Mouse (Mus musculus) brain, embryonic 14.5 days (tissue): ENCODE results near the gene Ptpn14.

ENCODE experiments used
- CTCF ChIP-seq: fragments of 200-500 bp; IDR thresholded peaks from 2 replicates; pipeline ENCODE4 v1.5.1; 2012; ENCODE audit warnings: inconsistent platforms, mild to moderate bottlenecking, moderate library complexity, borderline replicate concordance; ENCODE audit not compliant: insufficient read depth, insufficient read length; ENCODE audit errors: extremely low read depth
- POLR2A ChIP-seq: fragments of 200-500 bp; IDR thresholded peaks from 2 replicates; pipeline ENCODE4 v1.6.1; 2012; ENCODE audit warnings: mild to moderate bottlenecking, inconsistent platforms, borderline replicate concordance; ENCODE audit not compliant: poor library complexity, insufficient read depth, insufficient read length, severe bottlenecking; ENCODE audit errors: extremely low read depth

- TF ChIP-seq POLR2A (no peak), CTCF (no peak)
These were observed 32.7 kb upstream of the Ptpn14 start for GRCm38 (mm10) chr1:189695321-189695720.
